Mouse (Mus musculus): ENCODE measurements around the gene Olfr1453.
"Not testable (repeated sequence)": the region's sequence is repeated elsewhere in the genome, so short reads cannot be mapped to it uniquely, and the experiment has no call there.

Gene Olfr1453

GRCm38 (mm10) chr19:13028227-13028626, at the start of gene Olfr1453:
TSS of gene Olfr1453 (minus strand) at chr19:13028327.
- no peak for DNase-seq

- no peak for DNase-seq
Measured at GRCm38 (mm10) chr19:13060310-13060709, 32.2 kb upstream of the Olfr1453 start, which contains the start of gene Olfr1454. TSS of gene Olfr1454 (plus strand) at chr19:13060610.

DNA sequence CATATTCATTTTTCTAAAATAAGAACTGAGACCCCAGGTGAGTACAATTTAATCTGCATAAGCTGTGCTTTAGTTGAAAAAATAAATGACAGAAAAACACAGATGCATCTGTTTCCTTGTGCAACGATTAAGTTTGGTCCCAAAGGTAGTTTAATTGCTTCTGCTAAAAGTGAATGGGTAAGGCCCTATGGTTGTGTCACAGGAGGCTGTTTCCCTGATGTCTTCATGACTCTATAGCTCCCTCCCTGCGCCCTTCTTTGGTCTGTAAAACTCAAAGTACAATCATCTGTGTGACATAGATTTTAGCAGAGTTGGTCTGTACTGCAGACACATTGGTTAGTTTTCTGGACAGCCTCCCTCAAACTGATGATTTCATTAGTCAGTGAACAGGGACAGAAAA, 33.4 kb downstream of the Olfr1453 start, which contains the start of gene Olfr1451:
TSS of gene Olfr1451 (plus strand) at position 301 of the 400 bp plus-strand sequence.
- no peak for DNase-seq

GRCm38 (mm10) chr19:12992316-12992715, 35.8 kb downstream of the Olfr1453 start:
- not testable (repeated sequence) for DNase-seq

Measured in retina, postnatal 1 day (tissue).